Mouse (Mus musculus): Measurements from ENCODE around the gene Ypel1.
A peak's percentile ranks its signal among the peaks of the same experiment; 100 is the strongest.

The Ypel1 gene

GRCm38 (mm10) chr16:17086669-17087193, 17.2 kb downstream of the Ypel1 start:
- no peak for DNase-seq

- DNase-seq: no peak
Measured at GRCm38 (mm10) chr16:17088346-17088745, 18.9 kb downstream of the Ypel1 start.

GRCm38 (mm10) chr16:17096938-17097337, 27.4 kb downstream of the Ypel1 start:
- peak; percentile 19 to 20 for DNase-seq

- DNase-seq: no peak
Measured at GRCm38 (mm10) chr16:17102630-17103220, 33.2 kb downstream of the Ypel1 start.

- no peak for DNase-seq
Measured at GRCm38 (mm10) chr16:17104600-17104999, 35.1 kb downstream of the Ypel1 start.

- peak; percentile 65 to 73 for DNase-seq
Measured at GRCm38 (mm10) chr16:17110771-17111743, 41.6 kb downstream of the Ypel1 start, which contains the start of gene Ppil2. TSS of gene Ppil2 (minus strand) at chr16:17111257.

- DNase-seq: no peak
Measured at GRCm38 (mm10) chr16:17117309-17117799, 47.9 kb downstream of the Ypel1 start.

- no peak for DNase-seq
Measured at GRCm38 (mm10) chr16:17121569-17121968, 52.1 kb downstream of the Ypel1 start.

GRCm38 (mm10) chr16:17124119-17124870, 54.8 kb downstream of the Ypel1 start:
- no peak for DNase-seq

GRCm38 (mm10) chr16:17124871-17125520, 55.5 kb downstream of the Ypel1 start, which contains the start of gene 2610318N02Rik:
TSS of gene 2610318N02Rik (minus strand) at chr16:17125167.
- DNase-seq: peak; percentile 60 to 68

GRCm38 (mm10) chr16:17127292-17127691, 57.8 kb downstream of the Ypel1 start:
- DNase-seq: peak; percentile 47 to 65

GRCm38 (mm10) chr16:17131191-17132088, 61.9 kb downstream of the Ypel1 start:
- DNase-seq: no peak

GRCm38 (mm10) chr16:17132089-17132905, 62.8 kb downstream of the Ypel1 start, which contains the start of gene Sdf2l1:
TSS of gene Sdf2l1 (minus strand) at chr16:17132383.
- peak; percentile 97 to 98 for DNase-seq

GRCm38 (mm10) chr16:17132906-17133200, 63.4 kb downstream of the Ypel1 start:
- no peak for DNase-seq
